Mouse (Mus musculus): Measurements from ENCODE around the gene Hoxa7.

DNA sequence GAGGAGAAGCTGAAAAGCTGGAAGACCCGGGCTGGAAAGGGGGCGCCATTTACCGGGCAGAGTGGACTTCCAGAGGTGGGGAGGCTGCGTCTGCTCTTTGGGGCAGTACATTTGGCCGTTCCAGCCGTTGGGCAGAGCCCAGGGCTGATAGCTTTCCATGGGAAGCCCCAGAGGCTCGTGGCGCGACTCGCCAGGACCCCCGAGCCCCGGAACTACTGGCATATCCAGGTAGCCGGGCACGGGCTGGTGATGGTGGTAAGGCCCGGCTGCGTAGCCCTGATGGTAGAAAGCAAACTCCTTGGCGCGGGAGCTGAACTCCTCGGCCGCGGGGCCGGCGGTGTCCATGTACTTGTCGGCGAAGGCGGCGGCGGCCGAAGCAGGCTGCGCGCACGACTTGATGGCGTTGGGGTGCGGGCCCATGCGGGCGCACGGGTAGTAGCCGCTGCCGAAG lies 38.2 kb upstream of the Hoxa7 start:
- TF ChIP-seq CTCF (IDR thresholded peaks at IDR 0.05; ENCODE audit: low read depth) (no peak), EP300 (optimal IDR thresholded peaks at IDR 0.05) (no peak)
